8 mouse cellular contexts compared by ENCODE assay signal in genomic region chr11:95251295-95251694, GRCm38 (mm10). TPM values are rescaled to one million over a fixed set of nuclear protein-coding genes. Genes with fewer than 3 reads are reported as not detected.
DNase-seq lines count a peak whose midpoint lies in the region; ATAC-seq and TF ChIP-seq lines count a peak whose summit lies in the region.

No protein-coding gene starts in this region.

- WGBS in heart, adult 2 months = 4% methylated on average over 11 of the region's 11 CpGs

- no peak overlapping the region for H3K4me3 ChIP-seq in heart, adult 2 months

- peak; percentile 97 for TF ChIP-seq CTCF in heart, adult 2 months (IDR thresholded peaks at IDR 0.05)

- H3K27me3 ChIP-seq in heart, adult 2 months (ENCODE audit: control insufficient read depth, insufficient read depth, low read length) = no peaks in the 10 kb centered on the region

- H3K36me3 ChIP-seq in heart, adult 2 months (ENCODE audit: control insufficient read depth, insufficient read depth, low read length) = no peaks in the 10 kb centered on the region

- TF ChIP-seq EP300 in heart, adult 2 months (IDR thresholded peaks at IDR 0.05; ENCODE audit: insufficient read depth, low read depth, low read length) = peak; percentile 75; the same call in 1 of the 2 replicates

- peak; percentile 62 for DNase-seq in WW6 (ENCODE audit: low read depth, low spot score)
- peak; percentile 77 to 88 for DNase-seq in cerebellum, postnatal 4 days (ENCODE audit: low spot score in 2 of 2)
- peak; percentile 65 to 84 for DNase-seq in heart, adult 2 months
- peak; percentile 37 to 81 for DNase-seq in layer of hippocampus, adult 18-20 months (ENCODE audit: low spot score in 2 of 2)
- peak; percentile 83 for DNase-seq in lung, postnatal 10 days
- DNase-seq in right cerebral cortex, postnatal 10 days (ENCODE audit: low spot score in 2 of 2) = peak; percentile 79 to 85
- peak; percentile 49 to 67 for DNase-seq in urinary bladder, postnatal 36 days (ENCODE audit: low spot score in 2 of 2)

- intact Hi-C loops in heart, adult 2 months (cut with DNase I) = loop anchor here (1.0 kb wide), 1 partner anchor 134 kb away; no protein-coding TSS in a partner anchor

- no peak overlapping the region for H3K27ac ChIP-seq in heart, adult 2 months

- peaks cover 2% of the 10 kb centered on the region; the same call in 1 of the 2 replicates for H3K4me1 ChIP-seq in heart, adult 2 months (ENCODE audit: control insufficient read depth, insufficient read depth, low read length)

- TF ChIP-seq POLR2A in heart, adult 2 months (IDR thresholded peaks at IDR 0.05; ENCODE audit: insufficient read depth, low read depth, low read length) = no peak

- ATAC-seq in CD4-positive, CD25-positive, alpha-beta regulatory T cell, adult 4 months = peak; percentile 53

- no peak overlapping the region for H3K9ac ChIP-seq in heart, adult 2 months (ENCODE audit: low read depth, low read length)

- no peaks in the 10 kb centered on the region for H3K79me2 ChIP-seq in heart, adult 2 months (replicated peaks; ENCODE audit: control insufficient read depth, insufficient read depth, low read length)

RNA-seq across cellular contexts. Expression of gene Tac4, which starts 10.0 kb away (rescaled TPM):
- polyA plus RNA-seq in CD4-positive, CD25-positive, alpha-beta regulatory T cell, adult 4 months (2017; shearing (Covaris generic)) = not detected
- total RNA-seq in heart, adult 2 months (2021) = not detected
- polyA plus RNA-seq in heart, adult 2 months (2012; rRNA removed) = 0.12 TPM in 1 of 2 replicates, not detected in the other
- not detected for total RNA-seq in layer of hippocampus, adult 18-20 months (2021)

RNA-seq across cellular contexts. Expression of gene Kat7, which starts 58.8 kb away (rescaled TPM):
- 10 to 100 TPM; 44.9 to 65.7 TPM for polyA plus RNA-seq in CD4-positive, CD25-positive, alpha-beta regulatory T cell, adult 4 months (2017; shearing (Covaris generic))
- total RNA-seq in heart, adult 2 months (2021) = 10 to 100 TPM; 25.9 to 28.6 TPM
- polyA plus RNA-seq in heart, adult 2 months (2012; rRNA removed) = 19.8 and 31.4 TPM in 2 replicates
- total RNA-seq in layer of hippocampus, adult 18-20 months (2021) = 10 to 100 TPM; 76.5 to 82.0 TPM
